In the genomic region with DNA sequence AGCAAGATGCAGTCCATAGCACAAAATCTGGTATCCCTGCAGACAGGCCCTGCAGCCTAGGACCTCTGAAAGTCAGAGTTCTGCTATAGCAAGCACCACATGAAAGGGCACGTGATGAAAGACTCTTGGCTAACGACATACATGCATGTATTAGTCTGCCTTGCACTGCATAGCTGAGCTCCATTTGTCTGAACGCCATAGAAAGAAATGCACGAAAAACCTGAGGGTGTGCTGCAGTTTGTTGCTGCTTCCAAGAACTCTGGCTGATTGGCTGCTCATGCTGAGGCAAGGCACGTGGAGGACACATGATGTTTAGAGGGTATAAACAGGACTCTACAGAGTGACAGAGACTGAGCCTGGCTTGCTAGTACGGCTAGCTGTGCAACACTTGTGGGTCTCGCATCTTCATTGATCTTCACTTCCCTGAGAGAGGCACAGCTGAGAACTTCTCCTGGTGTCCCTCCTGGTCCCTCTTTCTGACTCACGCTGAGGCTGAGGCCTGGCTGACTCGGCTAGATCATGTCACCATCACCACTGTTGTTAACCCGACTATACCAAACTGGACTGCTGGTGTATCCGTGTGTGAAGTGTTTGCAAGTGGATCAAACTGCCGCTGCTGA, we compare ENCODE assay signal across 23 mouse cellular contexts. TPM values are rescaled to one million over a fixed set of nuclear protein-coding genes. Genes with fewer than 3 reads are reported as not detected.
DNase-seq lines count a peak whose midpoint lies in the region.
"Had no signal": no experiment of that assay in that cellular context is flagged by ENCODE, and none has a peak within 500 bp of the region (broad histone marks: within the 10 kb centered on the region; RNA-seq: fewer than 3 reads in every experiment).

No protein-coding gene starts in this region.

- intact Hi-C loops in heart, postnatal 25 days (cut with DNase I): no loop called here
- intact Hi-C loops in left cerebral cortex, postnatal 10 days (cut with DNase I): no loop called here

- peak; percentile 78 for DNase-seq in heart, adult 11 months
- DNase-seq in heart, postnatal 25 days (ENCODE audit: low spot score): no peak
- DNase-seq in left cerebral cortex, adult 8-10 months (ENCODE audit: low spot score in 2 of 2): peak; percentile 1 to 3
- DNase-seq in left cerebral cortex, postnatal 10 days (ENCODE audit: extremely low spot score in 1 of 2, low spot score in 2 of 2): no peak
- peak; percentile 24 for DNase-seq in testis, postnatal 10 days (ENCODE audit: low spot score)
- no peak for DNase-seq in testis, postnatal 14 days (ENCODE audit: low spot score)
- DNase-seq in gastrocnemius, postnatal 4 days (ENCODE audit: low spot score in 2 of 2): no peak
- DNase-seq: adrenal gland, adult 8-10 months; B cell, adult 2 months; cerebellum, adult 11 months; cerebellum, adult 9-11 months; embryo, embryonic 11 days; forebrain, postnatal 0 days; gastrocnemius, postnatal 14 days; heart, adult 18-20 months; heart, postnatal 10 days; lung, embryonic 14.5 days; lung, postnatal 14 days; right cerebral cortex, adult 18-20 months; thymus, postnatal 25 days had no signal

RNA-seq across cellular contexts. Expression of gene Plpp2, which starts 3.0 kb away (rescaled TPM):
- total RNA-seq in heart, postnatal 25 days (2021): 1 to 10 TPM; 2.7 to 2.9 TPM
- total RNA-seq in left cerebral cortex, adult 8-10 months (2022): 1 to 10 TPM; 4.8 to 6.3 (median 6.1) TPM
- total RNA-seq in left cerebral cortex, postnatal 10 days (2021): 1 to 10 TPM; 3.2 to 3.7 TPM
- 1 to 10 TPM; 4.5 to 4.6 TPM for total RNA-seq in gastrocnemius, postnatal 4 days (2021)

RNA-seq across cellular contexts. Expression of gene Mier2, which starts 18.4 kb away (rescaled TPM):
- 10 to 100 TPM; 12.2 to 12.3 TPM for total RNA-seq in heart, postnatal 25 days (2021)
- total RNA-seq in left cerebral cortex, adult 8-10 months (2022): 10 to 100 TPM; 43.1 to 48.8 (median 47.9) TPM
- total RNA-seq in left cerebral cortex, postnatal 10 days (2021): 10 to 100 TPM; 47.5 to 50.2 TPM
- 10 to 100 TPM; 24.0 to 25.4 TPM for total RNA-seq in gastrocnemius, postnatal 4 days (2021)

RNA-seq across cellular contexts. Expression of gene Theg, which starts 50.6 kb away (rescaled TPM):
- not detected for total RNA-seq in heart, postnatal 25 days (2021)
- total RNA-seq in left cerebral cortex, adult 8-10 months (2022): 1 to 10 TPM in 1 of 4 experiments, under 1 TPM in 3; 0.33 to 1.3 (median 0.90) TPM
- total RNA-seq in left cerebral cortex, postnatal 10 days (2021): not detected
- not detected for total RNA-seq in gastrocnemius, postnatal 4 days (2021)
- total RNA-seq: adrenal gland, adult 8-10 months; ES-E14; forebrain, postnatal 0 days; gastrocnemius, postnatal 14 days; heart, adult 18-20 months; heart, postnatal 10 days; hindbrain, postnatal 0 days; layer of hippocampus, postnatal 10 days had no signal

Comparison
In these comparisons a context has a peak if more than half of its experiments do, and no peak if none do; other contexts are left out.
1. DNase-seq: peak in heart, adult 11 months (single experiment), left cerebral cortex, adult 8-10 months (2 of 2) and testis, postnatal 10 days (single experiment); none in heart, postnatal 25 days (single experiment), left cerebral cortex, postnatal 10 days (0 of 2), testis, postnatal 14 days (single experiment) and gastrocnemius, postnatal 4 days (0 of 2).